Mouse (Mus musculus): ENCODE measurements around the gene Plvap.

Plvap gene

DNA sequence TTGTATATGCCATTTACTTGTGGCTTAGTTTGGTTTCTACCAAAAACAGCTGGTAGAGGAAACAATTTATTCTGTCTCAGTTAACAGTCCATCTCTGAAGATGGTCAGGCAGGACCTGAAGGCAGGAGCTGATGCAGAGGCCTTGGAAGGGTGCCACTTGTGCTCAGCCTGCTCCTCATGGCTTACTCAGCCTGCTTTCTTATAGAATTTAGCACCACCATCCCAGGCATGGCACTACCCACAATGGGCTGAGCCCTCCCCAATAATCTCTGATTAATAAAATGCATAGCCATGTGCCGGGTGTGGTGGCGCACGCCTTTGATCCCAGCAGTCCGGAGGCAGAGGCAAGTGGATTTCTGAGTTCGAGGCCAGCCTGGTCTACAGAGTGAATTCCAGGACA lies 45.4 kb downstream of the Plvap start:
- DNase-seq (ENCODE audit: low spot score) = no peak

GRCm38 (mm10) chr8:71465733-71466132 lies 45.8 kb downstream of the Plvap start:
- no peak for DNase-seq (ENCODE audit: low spot score)

GRCm38 (mm10) chr8:71464513-71465500 lies 46.7 kb downstream of the Plvap start, which contains the start of gene Mrpl34:
Gene Mrpl34, plus strand, starts transcription at chr8:71464959.
- DNase-seq (ENCODE audit: low spot score) = peak; percentile 99

- peak; percentile 88 for DNase-seq (ENCODE audit: low spot score)
These were observed 48.1 kb downstream of the Plvap start, which contains the start of gene Abhd8 for GRCm38 (mm10) chr8:71463188-71464033. Gene Abhd8, minus strand, starts transcription at chr8:71463655.

DNA sequence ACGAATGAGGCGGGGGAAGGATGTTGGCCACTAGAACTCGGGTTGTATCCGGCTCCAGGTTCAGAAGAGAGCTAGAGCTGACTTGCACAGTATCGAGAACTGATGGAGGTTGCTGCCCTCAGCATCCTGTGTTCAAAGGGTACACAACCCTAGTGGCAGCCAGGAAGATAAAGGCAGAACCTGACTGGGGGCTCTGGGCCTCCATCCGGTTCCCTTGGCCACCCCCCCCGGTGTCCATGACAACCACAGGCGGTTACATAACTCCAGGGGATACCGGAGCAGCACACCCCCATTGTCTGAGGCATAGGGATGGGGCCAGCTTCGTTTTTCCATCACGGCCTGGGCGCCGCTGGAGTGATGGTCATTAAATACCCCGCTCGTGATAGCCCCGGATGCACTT lies 48.8 kb downstream of the Plvap start:
- peak; percentile 96 for DNase-seq (ENCODE audit: low spot score)

- DNase-seq (ENCODE audit: low spot score) = no peak
These were observed 49.4 kb downstream of the Plvap start for GRCm38 (mm10) chr8:71462191-71462590.

GRCm38 (mm10) chr8:71461152-71461840 lies 50.3 kb downstream of the Plvap start:
- DNase-seq (ENCODE audit: low spot score) = no peak

GRCm38 (mm10) chr8:71460716-71461115 lies 50.8 kb downstream of the Plvap start:
- no peak for DNase-seq (ENCODE audit: low spot score)

GRCm38 (mm10) chr8:71457659-71458270 lies 53.8 kb downstream of the Plvap start:
- DNase-seq (ENCODE audit: low spot score) = no peak

GRCm38 (mm10) chr8:71456906-71457305 lies 54.6 kb downstream of the Plvap start:
- DNase-seq (ENCODE audit: low spot score) = no peak

DNA sequence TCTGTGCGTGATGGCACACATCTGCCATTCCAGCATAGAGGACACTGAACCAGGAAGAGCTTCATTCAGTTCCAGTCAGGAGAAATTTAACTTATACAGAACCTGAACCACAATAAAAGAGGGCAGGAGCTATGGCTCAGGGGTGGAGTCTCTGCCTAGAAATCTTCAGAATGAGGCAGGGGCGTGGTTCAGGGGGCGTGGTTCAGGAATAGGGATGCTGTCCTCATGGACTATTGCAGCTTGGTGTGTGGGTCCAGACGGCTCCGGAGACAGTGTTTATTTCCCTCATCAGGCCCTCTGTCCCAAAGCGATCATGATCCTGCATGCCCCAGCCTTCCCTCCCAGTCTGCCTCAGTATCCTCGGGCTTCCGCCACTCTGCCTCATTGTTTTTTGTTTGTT lies 56.9 kb downstream of the Plvap start:
- no peak for DNase-seq (ENCODE audit: low spot score)

DNA sequence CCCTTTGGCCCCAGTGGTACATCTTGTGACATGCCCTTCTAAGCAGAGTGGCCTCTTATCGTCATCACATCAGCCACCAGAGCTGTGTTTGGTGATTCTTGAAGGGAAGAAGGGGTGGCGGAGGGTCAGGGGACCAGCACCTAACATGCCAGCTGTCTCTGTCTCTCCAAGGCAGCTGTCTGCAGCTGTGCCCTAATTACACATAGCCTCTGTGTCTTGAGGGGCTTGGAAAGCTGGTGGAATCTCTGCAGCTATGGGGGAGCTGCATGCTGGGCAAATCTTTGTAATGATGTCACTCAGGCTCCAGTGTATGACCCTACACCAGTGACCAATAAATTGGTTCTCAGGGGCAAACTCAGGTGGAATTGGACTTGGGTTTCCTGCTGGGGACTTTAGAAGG lies 58.9 kb downstream of the Plvap start:
- DNase-seq (ENCODE audit: low spot score) = no peak

DNA sequence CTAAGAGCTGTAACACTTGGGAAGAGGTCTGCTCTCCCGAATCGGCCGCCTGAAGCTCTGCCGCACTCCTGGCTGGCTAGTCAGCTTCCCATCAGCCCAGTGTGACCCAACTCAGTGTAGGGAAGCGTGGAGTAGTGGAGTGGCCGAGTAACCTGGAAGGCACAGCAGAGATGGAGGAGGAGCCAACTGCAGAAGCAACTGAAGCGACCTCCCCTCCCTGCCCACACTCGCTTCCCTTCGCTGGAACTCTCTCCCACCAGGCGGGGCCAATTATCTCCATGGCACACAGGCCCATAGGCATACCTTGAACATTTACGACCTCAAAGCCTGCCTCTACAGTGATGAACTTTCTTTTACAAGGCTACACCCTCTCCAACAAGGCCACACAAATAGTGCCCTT lies 59.8 kb downstream of the Plvap start:
- DNase-seq (ENCODE audit: low spot score) = no peak

DNA sequence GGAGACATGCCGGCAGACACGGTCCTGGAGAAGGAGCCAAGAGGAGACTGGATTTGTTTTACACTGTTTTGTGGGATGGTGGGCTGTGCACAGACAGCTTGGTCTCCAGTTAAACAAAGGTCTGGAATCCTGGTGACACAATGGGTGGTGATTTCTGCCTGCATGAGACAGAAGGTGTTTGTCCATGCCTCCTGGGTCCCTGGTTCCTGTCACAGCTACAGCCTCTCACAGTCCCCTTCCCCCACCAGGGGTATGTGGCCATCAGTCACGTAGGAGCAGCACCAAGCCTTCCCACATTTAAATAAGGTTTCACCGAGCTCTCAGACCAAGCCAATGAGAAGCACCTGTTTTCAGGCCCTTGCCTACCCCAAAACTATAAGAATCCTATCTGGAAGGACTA lies 60.2 kb downstream of the Plvap start:
- DNase-seq (ENCODE audit: low spot score) = no peak

Data from T-cell, adult 2 months (primary cell).